Mouse (Mus musculus) layer of hippocampus, postnatal 25 days (tissue): ENCODE measurements around the gene Bdh1. TPM values are rescaled to one million over a fixed set of nuclear protein-coding genes. Genes with fewer than 3 reads are reported as not detected.
A peak's percentile ranks its signal among the peaks of the same experiment; 100 is the strongest.
"Not testable (repeated sequence)": the region's sequence is repeated elsewhere in the genome, so short reads cannot be mapped to it uniquely, and the experiment has no call there.

ENCODE experiments used
- DNase-seq, 2 experiments: peaks; one replicate each; pipeline ENCODE4 v3.0.0; 2022; ENCODE audit warnings: mixed read lengths in 2 of 2, low spot score in 1 of 2; ENCODE audit errors: extremely low spot score in 1 of 2
- total RNA-seq, 2 experiments: library from RNA; stranded (reverse); gene quantifications; 2 replicates each; pipeline ENCODE4 v1.2.3; 2021

Gene Bdh1
- total RNA-seq, result 100 to 1,000 TPM; 116 to 121 TPM

DNA sequence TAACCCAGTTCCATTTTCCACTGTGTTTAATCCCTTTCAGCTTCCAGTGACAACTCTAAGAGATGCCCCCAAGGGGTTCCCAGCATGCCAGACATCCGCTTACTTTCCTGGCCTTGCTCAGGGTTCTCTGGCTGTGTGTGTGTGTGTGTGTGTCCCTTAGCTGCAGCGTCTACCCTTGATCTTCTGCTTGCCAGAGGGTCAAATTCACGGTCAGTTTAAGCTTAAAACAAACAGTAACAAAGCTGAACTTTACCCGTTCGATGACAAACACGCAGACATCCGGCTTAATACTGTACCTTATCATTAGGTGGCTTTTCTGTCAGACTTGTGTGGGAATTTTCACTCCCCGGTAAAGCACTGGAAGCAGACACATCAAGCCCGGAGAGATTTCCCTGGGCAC lies at the start of gene Bdh1:
TSS of gene Bdh1 (plus strand) at position 281 of the 400 bp plus-strand sequence.
- no peak for DNase-seq

DNA sequence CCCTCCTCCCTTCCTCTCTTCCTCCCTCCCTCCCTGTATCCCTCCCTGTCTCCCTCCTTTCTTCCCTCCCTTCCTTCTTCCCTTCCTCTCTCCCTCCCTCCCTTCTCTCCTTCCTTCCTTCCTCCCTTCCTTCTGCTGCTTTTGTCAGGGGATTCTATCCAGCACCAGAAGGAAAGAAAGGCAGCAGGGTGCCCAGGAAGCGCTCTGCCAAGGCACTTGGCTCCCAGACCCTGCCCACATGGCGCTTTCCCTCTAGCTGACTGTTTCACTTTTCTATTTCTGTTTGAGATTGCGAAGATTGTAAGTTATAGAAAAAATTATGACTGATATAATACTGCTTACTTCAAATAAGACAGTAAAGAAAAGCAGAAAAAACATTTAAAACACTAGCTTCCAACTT lies 49.8 kb upstream of the Bdh1 start:
- DNase-seq, result not testable (repeated sequence)

DNA sequence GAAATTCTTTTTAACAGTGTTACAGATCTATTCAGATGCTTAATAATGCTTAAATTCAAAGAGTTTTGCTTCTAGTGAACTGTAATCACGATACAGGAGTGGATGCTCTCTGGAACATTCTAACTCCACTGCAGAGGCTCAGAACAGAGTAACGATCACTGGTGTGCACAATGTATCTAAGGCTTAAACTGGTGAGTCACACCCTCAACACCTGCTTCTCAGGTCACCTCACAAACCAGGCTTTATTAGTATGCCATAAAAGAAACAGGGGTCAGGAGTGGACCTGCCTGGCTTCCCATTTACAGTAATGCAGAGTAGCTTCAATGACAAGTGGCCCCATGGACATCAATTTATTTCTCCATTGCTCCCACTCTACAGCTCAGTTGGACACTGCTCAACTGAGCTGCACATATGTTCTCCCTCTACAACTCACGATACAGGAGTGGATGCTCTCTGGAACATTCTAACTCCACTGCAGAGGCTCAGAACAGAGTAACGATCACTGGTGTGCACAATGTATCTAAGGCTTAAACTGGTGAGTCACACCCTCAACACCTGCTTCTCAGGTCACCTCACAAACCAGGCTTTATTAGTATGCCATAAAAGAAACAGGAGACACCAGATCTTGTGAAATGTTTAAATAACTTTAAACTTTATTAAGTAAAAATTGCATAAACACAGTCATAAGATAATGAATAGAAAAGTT lies 46.0 kb upstream of the Bdh1 start:
- not testable (repeated sequence) for DNase-seq

DNA sequence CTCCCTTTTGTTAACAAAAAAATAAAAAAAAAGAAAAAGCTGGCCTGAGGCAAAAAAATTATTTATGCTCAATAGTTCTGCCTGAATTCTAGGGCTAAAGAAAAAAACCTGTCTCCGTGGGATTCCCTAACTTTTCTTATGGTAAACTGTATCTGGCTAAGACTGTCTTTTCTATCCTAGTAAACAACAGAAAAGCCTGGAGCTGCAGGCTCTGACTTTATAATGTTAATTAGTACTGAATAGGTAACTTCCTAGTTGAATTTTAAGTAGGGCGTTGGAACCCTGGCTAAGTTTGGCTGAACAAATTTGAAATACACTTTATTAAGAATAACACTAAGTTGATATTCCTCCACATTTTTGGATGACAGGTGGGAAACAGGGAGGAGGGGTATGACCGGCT lies 33.8 kb upstream of the Bdh1 start:
- not testable (repeated sequence) for DNase-seq

DNA sequence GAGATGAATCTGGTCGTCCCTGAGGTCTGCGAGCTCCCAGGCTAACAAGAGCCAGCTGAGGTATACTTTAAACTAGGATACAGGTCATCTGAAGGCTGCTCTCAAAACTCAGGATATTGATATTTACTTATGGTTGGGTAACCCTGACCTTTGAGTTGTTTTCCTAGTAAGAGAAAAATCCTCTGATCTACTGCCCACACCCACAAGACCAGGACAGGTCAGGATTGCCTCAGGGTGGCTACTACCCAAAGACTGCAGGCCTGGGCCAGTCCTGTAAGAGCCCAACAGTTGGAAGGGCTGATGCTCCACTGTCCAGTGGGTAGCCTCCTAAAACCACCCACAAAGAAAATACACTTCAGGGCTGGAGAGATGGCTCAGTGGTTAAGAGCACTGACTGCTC lies 22.8 kb upstream of the Bdh1 start:
- DNase-seq, result no peak

DNA sequence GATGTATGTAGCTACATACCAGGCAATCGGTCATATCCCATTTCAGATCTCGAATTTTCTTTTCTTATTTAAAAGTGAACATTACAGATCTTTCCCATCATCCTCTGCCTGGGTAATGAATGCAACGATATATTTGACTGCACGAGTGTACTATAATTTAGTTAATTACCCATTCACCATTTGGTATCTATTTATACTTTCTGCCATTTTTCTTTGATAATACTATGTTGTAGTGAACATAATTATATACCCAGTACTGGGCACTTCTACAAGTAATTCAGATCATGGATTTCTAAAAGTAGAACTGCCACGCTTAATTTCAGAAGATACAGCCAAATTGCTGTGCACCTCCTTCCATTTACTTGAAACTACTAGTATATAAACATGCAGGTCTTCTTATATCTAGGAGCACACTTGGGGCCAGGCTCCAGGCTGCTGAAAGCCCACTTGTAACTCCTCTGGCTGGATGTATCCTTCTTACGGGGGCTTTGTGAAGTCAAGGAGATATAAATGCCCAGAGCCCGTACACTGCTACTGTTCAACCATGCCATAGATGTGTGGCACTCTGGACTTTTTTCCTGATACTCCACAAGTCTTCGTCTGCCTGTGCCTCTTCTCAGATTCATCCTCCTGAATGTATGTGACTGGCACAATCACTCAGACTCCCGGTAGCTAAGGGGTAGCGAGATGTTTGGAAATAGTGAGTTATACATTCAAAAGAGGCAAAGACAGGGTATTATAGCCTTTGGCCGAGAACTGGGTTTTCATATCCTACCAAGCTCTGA lies 21.0 kb upstream of the Bdh1 start:
- no peak for DNase-seq

DNA sequence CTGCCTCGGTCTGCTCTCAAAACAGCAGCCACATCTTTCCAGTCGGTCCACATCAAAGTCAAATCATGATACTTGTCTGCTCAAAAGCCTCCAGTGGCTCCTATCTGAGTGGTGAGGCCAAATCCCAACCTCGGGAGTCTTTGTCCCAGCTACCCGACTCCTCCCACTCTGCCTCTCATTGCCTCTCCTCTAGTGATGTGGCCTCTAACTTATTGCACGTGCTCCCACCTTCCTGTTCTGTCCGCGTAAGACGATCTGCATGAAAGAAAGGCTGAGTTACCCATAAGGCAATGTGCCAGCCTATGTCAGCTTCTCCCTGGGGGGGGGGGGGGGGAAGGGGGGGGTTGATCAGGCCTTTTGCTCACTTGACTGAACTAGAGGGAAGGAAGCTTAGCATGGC lies 20.0 kb upstream of the Bdh1 start:
- no peak for DNase-seq

DNA sequence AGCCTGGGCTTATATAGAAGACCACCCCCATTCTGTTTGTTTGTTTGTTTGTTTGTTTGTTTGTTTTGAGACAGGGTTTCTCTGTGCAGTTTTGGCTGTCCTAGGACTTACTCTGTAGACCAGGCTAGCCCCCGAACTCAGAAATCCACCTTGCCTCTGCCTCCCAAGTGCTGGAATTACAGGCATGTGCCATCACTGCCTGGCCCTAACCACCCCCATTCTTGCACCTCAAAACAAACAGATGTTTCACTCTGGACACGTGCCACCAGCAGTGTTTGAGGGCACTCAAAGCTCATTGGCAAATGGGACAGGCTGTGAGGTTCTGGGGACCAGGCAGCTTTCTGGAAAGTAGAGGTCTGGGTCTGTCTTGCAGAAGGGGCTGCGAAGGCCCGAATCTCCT lies 18.1 kb upstream of the Bdh1 start:
- DNase-seq, result no peak

DNA sequence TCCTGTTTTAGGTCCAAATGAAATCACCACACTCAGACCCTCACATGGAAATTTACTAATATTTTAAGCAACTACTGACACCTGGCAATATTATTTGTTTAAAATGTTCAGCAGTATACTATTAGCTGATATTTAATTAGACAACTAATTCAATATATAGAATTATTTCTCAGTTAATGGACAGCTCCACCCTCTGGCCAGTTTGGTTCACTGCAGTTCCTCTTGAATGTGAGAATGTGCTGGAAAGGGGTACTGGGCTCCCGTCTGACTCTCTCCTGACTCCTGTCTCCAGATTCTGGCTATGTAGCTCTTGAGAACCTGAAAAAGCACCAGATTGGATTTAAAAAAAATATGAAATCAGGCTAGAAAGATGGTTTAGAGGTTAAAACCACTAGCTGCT lies 17.0 kb upstream of the Bdh1 start:
- DNase-seq, result peak in 1 of 2 experiments; percentile 21

DNA sequence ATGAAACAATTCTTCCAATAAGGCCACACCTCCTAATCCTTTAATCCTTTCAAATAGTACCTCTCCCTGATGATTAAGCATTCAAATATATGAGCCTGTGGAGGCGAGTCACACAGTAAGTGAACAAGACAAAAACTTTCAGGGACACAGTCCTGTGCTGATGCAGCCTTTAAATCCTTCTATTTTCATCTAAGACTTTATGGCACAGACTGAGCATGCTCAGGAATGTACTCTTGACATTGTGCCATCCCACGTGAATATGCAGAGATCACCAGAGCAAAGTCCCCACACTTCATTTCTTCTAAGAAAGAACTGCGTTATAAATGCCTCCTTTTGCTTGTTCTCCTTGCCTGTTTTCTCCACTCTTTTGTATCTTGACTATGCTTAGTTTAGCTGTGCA lies 14.2 kb upstream of the Bdh1 start:
- no peak for DNase-seq

DNA sequence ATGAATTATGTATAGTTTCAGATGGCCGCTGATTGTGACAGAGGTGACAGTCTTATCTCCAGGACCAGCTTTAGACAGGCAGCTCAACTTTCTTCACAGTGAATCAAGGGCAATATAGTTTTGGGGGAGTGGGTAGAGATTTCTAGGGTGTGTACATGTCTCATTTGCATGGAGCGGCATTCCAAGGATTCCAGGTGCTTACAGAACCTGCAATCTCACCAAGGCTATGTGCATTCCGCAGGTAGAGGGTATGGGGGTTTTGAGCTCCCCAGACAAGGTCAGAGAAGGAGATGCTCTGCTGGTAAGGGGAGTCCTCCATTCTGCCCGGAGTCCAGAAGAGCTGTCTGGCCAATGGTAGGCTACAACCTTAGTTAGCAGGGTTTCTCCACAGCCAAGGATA lies 11.1 kb upstream of the Bdh1 start:
- DNase-seq, result no peak

DNA sequence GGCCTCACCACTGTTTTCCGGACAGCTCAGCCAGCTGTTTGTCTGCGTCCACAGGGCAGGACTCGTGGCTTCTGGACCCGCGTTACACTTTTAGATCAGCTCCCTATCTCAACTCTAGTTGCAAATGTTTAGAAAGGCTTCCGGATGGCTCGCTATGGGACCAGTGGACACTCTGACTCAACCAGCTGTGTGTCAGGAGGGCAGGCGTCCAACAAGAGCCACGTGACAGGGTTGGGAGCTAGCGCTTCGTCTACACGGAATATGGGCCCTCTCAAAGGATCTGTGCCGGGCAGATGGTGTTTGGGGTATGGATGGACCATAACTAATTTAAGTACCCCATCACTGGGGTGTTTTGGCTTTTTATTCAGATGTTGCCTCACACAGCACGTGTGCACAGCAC lies 9.8 kb upstream of the Bdh1 start:
- DNase-seq, result no peak

DNA sequence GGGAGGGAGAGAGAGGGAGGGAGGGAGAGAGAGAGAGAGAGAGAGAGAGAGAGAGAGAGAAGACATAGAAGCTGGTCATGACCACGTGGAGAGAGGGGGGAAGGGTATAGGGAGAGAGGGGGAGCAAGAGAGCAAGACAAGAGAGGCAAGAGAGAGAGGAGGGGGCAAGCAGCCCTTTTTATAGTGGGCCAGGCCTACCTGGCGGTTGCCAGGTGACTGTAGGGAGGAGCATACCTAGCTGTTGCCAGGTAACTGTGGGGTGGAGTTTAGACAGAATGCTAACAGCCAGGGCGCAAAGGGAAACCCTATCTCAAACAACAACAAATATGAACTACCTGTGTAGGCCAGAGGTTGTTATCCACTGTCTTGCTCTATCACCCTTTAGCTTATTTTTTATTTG lies 8.3 kb upstream of the Bdh1 start:
- no peak for DNase-seq

DNA sequence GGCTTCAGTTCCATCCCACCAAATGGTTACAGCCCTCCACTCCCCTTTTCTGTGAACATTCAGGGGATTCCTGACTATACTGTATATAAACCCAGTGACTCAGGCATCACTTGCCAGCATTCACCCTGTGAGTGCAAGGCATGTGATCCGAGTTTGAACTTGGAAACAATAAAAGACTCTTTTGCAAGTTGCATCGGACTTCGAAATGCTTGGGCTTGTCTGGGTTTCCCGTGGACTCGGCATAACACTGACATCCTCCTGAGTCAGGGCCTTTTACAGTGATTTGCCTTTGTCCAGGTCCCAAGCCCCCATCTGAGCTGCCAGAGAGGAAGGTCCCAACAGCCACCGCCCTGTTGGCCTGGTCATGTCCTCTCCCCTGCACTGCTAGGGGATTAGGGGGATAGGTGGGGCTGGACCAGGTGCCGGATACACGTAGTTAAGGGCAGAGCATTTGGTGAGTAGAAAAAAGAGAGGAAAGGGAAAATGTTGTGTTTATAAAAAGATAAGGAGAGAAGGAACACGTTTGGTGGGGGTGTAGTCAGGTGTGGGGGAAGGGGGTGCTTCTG lies 6.1 kb upstream of the Bdh1 start:
- DNase-seq, result no peak

DNA sequence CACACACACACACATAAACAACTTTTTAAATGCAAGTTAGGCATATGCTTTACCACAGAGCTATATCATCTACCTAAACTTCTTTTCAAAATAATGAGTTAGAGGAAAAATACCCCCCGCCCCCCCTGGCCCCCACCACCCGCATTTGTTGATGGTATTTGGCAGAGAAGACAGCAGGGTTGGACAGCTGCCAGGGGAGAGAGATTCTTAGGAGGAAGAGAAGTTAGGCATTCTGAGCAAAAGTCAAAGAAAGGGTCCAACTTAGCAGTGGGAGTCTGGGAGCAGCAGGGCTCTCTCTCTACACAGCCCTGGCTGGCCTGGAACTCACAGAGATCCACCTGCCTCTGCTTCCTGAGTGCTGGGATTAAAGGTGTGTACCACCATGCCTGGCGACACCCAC lies 3.4 kb upstream of the Bdh1 start:
- DNase-seq, result no peak

DNA sequence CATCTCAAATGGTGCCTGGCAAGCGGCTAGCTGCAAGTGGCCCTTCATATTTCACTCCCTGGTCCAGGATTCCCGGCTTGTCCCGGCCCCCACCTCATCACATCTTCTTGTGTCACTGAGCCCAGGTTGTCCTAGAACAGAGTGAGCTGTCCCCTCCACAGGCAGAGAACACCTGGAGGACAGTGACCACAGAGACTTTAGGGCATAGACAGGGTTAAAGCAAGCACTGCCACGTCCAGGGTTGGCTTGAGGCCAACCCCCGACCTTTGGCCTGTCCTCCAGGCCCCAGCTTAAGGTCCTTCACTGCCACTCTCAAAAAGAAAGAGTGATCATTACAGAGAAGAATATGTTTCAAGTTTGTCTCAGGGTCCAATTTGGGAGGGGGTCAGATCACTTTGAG lies 2.6 kb upstream of the Bdh1 start:
- DNase-seq, result no peak

DNA sequence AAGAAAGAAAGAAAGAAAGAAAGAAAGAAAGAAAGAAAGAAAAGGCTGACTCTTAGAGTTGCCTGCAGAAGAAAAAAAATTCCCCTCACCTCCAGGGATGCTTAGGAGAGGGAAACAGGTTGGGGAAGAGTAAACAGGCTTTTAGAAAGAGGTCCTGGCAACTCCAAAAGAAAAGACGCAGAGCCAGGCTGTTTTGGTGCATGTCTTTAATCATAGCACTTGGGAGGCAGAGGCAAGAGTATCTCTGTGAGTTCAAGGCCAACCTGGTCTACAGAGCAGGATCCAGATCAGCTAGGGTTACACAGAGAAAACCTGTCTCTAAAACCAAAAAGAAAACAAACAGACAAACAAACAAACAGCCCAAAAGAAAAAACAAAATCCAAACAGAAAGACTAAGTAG lies 642 bp downstream of the Bdh1 start:
- DNase-seq, result no peak

DNA sequence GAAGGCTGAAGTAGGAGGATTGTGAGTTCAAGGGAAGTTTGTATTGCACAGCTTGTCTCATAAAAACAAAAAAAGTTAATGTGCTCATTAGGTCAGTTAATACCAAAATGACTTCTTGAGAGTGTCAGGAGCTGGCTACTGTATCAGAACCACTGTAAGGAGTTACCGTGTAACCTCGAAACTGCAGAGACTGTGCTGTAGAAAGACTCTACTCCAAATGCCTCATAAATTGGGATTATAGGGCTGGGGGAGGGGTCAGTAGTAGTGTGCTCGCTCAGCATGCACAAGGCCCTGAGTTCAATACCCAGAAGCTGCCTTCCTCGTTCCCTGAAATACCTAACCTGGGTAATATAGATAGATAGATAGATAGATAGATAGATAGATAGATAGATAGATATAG lies 1.3 kb downstream of the Bdh1 start:
- no peak for DNase-seq

DNA sequence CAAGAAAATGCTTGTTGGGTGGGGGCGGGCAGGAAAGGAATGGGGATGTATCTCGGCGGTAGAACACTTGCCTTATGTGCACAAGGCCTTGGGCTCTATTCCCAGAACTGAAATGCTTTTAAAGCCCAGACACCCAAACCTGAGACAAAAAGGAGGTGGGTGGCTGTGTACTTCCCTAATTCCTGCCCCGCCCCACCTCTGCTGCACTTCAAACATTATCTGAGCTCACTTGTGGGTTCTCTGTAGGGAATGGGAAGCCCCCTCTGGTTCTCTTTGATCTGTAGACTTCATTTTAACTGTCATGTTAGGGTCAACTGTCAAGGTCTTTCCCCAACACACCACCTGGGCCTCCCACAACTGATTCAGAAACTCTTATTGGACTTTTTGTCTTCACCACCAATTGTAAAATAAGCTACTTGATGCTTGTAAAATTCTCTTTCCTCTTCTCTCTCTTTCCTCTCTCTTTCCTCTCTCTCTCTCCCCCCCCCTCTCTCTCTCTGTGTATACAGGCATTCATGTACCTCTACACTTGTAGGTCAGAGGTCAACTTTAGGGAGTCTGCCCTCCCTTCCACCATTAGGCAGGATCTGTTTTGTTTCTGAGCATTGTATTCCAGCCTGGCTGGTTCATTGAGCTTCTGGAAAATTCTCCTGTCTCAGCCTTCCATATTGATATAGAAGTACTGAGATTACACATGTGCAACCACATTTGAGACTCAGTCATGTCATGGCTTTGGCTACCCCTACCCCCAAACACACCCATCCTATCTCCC lies 2.5 kb downstream of the Bdh1 start:
- no peak for DNase-seq

DNA sequence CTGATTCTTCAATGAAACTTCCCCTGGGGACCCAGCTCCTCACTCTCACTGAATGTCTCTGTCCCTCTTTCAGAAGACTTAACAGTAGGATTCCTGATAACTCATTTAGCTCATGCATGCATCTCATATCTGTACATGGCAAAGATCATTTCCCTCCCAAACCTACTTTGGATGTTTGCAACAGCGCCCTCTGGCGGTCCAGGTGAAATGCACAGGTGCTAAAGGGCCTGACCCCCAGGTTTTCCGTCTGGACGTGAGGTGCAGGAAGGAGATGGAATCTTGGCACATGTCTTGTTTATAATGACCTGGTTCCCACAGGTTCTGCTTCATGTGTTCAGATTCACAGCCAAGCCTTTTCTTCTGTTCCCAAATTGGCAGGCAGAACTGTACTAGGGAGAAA lies 3.4 kb downstream of the Bdh1 start:
- DNase-seq, result peak; percentile 60 to 87

DNA sequence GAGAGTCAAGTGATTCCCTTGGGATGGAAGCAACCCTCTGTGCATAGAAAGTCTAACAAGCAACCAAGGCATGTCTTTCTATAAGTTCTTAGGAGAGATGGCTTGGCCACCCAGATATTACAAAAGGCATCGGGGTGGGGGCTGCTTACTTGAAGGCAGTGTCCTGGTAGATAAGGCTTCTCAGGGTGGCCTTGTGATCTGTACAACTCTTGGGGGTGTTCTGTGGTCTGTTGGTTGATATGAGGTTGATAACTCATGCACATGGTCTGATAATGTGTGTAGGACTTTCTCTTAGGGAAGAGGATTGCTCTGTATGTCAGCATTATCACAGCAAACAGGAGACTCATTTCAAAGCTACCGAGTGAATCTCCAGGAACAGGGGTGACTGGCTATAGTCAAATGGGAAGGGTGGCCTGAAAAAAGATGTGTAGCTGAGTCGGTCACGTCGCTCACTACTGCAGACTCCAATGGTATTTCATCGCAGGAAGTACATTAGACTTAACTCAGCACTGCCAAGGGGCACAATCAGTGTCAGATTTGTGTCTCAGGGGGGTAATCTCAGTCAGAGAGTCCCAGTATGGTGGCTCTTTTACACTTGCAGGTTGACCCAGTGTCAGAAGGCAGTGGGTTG lies 4.5 kb downstream of the Bdh1 start:
- no peak for DNase-seq
